Mouse (Mus musculus): ENCODE results near the gene Usp29.

The Usp29 gene

DNA sequence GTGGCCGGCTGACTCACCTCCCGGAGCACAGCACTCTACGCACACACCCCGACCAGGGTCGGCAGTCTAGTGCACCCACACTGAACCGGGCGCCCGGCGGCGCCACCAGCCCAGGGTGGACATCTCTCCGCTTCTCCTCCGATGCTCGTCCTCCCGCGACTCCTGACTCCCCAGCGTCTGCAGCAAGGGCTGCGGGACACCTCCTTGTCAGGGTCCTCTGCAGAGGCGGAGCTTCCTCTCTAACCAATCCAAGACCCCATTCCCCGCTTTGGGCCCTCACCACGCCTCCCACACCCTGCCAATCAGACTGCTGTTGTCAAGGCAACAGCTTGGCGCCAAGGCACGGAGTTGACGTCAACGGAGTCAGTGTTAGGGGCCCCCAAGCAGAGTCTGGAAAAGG is at the start of gene Usp29, which contains the start of gene Peg3:
Usp29 (plus strand) TSS at position 338 of the 400 bp plus-strand sequence.
Peg3 (minus strand) TSS at position 191 of the 400 bp plus-strand sequence.
- DNase-seq (ENCODE audit: low read depth): peak; percentile 1

DNA sequence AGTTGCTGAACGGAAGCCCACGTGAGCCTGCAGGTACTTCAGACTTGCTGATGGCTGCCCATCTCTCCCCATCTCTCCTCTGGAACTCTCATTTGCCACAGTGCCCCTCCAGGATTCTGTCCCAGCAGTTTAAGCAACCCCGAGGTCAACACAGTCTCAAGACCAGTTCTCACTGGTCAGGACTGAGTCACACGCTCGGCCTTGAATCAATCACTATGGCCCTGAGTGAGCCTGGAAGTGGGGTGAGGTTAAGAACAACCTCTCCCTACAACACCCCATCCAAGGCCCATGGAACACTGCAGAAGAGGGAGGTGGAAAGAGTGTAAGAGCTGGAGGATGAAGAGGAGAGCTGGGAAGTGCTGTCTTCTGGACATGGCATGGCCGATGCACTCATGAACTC is 44.9 kb upstream of the Usp29 start:
- no peak for DNase-seq (ENCODE audit: low read depth)

DNA sequence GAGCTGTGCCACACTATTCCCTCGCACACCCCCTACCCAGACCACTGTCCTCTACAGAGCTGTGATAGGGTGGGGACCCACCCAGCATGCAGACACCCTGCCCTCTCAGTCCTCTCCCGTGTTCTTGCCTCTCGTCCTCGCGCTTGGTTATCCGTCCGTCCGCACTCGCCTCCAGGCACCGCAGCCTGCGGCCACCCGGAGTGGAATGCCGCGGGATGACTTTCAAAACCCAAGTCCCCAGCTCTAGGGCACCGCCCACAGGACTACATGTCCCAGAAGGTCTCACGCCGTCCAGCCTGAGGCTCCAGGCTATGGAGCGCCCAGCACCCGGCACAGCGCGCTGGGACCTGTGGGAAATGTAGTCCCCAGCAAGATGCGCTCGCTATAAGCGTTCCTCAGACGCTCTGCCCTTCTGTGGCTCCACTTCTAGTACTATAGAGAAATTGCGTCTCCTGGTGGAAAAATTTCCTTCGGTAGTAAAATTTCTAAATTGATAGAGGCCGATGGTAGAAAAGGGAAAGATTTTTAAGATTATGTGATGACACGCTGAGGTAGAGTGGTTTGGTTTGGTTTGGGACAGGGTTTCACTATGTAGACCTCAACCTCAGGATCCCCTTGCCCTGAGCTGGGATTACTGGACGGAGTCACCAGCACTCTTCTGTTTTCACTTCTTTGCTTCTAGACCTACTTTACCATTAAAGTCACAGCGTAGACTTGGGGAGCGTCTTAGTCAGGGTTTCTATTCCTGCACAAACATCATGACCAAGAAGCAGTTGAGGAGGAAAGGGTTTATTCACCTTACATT is 33.9 kb upstream of the Usp29 start, which contains the start of gene Zim1:
Zim1 (minus strand) TSS at position 210 of the 805 bp plus-strand sequence.
- DNase-seq (ENCODE audit: low read depth): no peak

DNA sequence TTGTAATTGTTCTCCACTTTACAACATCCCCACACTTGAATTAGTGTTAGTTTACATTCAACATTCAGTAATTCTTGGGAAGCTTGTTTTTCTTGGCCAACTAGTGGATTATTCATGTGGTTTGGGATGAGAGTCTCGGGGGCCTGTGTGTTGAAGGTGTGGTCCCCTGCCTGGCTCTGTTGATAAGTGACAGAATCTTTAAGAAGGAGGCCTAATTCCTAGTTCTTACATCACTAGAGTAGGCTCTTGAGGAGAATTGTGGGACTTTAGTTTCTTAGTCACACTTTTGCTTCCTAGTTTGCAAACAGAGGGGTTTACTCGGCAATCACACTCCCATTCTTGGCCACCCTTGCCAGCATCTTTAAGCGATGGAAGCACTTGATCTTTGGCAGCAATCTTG is 31.1 kb upstream of the Usp29 start:
- DNase-seq (ENCODE audit: low read depth): no peak

DNA sequence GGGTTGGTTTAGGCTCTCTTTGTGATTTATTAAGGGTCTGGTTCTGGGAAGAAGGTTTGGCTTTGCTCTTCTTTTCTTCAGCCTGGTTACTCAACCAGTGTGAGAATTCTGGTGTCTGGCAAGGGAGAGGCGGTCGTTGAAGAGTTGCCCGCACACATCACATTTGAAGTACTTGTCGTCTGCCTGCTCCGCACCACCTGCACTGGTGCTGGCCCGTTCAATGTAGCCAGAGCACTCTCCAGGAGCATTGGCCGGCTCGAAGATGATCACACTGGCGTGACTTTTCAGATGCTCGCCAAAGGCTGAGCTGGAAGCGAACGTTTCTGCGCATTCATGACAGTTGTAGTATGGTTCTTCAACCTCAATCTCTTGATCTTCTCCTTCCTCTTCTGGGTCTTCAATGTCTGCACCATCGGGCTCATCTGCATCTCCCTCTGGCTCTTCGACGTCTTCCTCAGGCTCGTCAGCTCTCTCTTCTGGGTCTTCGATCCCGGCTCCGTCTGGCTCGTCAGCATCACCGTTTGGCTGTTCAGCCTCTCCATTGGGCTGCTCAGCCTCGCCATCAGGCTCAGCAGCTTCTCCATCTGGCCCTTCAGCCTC is 22.9 kb upstream of the Usp29 start:
- DNase-seq (ENCODE audit: low read depth): no peak

DNA sequence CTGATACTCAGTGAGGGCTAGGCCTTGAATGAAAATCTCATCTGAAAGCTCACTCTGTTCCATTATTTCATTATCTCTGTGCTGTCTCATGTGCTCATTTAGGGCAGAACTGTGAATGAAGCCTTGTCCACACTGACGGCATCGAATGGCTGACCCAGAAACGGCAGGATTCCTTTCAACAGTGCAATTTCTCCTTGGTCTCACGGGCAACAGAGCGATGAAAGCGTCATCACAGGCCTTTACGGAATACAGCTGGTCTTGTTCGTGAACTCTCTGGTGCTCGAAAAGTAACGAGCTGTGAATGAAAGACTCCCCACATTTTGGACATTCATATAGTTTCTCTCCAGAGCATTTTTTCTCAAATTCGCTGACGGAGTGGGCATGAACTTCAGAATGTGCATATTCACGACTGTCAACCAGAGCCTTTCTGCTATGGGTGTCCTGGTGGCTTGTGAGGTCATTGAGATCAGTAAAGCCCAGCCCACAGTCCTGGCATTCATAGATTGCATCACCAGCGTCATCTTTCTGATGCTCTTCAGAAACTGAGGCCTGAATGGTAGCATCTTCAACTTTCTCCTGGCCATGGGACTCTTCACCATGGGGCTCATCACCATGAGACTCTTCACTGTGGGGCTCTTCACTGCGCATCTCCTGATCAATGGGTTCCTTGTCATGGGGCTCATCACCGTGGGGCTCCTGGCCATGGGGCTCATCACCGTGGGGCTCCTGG is 21.8 kb upstream of the Usp29 start:
- DNase-seq (ENCODE audit: low read depth): no peak

DNA sequence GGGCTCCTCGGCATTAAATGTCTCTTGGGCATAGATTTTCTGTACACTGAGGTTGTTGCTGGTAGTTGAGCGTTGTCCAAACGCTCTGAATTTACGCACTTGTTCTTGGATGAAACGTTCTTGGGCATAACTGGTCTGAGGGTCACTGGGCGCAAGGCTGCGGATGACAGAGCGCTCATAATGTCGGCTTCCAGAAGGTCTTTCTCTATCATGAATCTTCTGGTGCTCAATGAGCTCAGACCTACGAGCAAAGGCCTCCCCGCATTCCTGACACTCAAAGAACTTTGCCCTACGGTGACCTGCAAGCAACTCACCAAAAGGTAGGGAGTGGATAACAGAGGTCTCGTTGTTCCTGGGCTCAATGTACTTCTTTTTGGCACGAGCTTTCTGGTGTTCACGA is 21.0 kb upstream of the Usp29 start:
- no peak for DNase-seq (ENCODE audit: low read depth)

DNA sequence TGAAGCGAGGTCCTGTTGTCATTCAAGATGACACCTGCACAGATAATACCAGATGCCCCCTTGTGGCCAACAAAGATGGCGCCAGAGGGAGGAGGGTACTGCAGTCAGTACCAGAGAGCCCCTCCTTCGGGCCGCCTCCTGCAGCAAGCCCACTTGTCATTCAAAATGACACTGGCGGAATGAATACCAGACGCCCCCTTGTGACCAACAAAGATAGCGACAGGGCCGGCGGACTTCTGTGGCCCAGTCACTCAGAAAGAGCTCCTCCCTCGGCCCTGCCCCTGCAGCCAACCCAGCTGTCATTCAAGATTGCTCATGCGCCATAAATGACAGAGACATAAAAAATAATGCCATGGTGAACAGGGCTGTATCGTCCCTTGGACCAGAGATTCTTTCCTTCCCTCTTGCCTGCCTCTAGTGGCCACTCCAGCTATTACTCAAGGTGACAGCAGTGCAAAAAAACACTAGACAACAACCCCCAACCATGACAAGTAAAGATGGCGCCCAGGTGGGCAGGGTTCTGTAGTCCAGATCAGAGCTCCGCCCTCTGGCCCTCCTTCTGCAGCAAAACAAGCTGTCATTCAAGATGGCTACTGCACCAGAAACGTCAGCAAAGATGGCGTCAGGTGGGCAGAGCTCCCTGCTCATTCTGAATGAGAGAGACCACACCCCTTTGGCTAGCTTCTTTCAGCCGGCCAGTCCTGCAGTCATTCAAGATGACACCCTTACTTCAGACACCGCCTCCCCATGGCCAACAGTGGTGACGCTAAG is 2.8 kb upstream of the Usp29 start:
- peak; percentile 3 for DNase-seq (ENCODE audit: low read depth)

DNA sequence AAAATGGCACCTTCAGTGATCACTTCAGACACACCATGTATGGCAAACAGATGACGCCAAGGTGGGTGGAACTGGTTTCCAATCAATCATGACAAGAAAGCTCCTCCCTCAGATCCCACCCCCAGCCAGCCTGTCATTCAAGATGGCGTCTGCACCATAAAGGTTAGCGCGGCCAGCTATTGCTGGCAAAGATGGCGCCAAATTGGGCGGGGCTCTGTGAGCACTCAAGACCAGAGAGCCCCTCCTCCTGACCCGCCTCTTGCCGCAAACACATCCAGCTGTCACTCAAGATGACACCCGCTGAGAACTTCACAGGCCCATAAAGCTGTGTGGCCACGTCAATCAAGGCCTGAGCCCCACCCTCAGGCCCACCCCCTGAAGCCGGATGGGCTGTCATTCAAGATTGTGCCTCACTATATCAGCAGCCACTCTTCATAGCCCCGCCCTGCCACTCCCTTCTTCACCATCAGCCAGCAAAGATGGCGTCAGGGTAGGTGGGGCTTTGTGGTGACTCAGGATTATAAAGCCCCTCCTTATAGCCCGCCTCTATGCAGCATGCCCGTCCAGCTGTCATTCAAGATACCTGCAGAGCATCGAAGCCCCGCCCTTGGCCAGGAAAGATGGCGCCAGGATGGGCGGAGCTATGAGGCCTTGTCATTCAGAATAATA is 2.0 kb upstream of the Usp29 start:
- peak; percentile 0 for DNase-seq (ENCODE audit: low read depth)

DNA sequence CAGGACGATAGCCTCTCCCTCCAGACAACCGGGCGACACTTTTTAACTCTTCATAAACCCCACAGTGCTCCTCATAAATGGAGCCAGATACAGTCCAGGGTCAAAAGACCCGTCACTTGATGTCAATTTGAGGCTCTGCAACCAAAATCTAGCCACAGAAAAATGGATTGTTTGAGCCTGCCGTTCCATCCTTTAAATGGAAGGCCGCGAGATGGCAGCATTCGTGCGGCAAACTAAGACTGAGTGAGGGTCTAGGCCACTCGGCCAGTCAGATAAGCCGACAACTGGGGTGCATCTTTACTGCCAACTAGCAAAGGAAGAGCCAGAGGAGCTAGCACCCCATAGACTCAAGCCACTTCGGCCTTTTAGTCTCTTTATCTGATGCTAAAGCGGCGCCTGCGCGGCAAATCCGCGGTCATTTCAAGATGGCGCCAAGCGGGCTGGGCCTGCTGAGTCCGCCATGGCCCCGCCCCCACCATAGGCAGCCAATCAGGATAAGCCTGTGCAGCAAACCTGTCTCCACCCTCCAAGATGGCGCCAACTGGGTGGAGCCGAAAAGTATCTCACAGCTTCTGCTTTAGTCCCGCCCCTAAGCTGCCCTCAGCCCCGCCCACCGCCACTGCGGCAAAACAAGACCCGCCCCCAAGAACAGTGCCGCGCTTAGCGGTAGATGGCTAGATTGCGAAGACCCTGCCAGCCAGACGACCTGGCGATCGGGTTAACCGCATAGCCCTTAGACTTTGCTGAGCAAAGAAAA is 1.1 kb upstream of the Usp29 start:
- peak; percentile 50 for DNase-seq (ENCODE audit: low read depth)

DNA sequence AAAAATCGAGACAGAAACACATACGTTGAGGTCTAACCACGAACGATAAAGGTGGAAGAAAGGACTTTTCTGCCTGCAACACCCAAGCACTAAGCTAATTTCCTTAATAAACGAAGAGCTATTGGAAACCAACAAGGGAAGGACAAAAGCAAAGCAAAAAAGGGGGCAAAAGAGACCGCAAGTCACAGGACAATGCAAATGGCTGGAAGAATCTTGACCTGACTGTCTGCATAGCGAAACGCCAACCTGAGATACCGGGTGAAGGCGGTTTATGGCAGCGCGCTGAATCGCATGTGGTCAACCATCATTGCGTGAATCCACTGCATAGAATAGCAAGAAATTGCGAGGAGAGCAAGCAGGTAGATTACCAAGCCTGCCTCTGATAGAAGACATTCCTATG is 423 bp downstream of the Usp29 start:
- no peak for DNase-seq (ENCODE audit: low read depth)

DNA sequence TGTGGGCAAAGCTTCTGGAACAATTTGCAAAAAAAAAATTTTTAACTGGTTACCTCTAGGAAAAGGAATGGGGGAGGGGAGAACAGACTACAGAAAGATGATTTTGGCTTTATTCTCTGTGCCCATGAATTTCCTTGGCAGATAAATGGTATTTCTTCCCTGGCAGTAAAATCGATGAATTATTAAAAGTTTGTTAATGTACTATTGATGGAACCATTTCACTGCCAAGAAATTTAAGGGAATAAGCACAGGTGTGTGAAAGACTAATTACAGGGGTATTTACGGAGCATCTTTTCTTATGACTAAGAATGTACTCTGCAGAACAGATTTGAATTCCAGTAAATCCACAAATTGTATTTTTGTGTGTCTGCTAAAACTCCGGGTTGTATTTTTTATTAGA is 995 bp downstream of the Usp29 start:
- no peak for DNase-seq (ENCODE audit: low read depth)

DNA sequence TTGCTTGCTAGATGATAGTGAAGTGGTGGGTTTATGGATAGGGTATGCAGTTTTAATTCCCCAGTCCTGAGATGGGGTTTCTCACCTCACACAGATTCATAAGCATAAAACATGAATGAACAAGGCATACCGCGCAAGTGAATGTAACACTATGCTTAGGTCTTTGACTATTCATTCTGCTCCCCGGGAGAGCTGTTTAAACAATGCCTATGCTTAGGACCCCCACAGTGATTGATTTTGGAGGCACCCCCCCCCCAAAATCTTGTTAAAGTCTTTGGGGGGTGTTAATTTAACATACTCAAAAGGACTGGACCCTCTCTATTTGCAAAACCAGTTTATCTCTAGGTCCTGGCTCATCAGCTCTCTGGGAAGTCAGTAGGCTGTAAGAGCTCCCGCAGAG is 1.6 kb downstream of the Usp29 start:
- DNase-seq (ENCODE audit: low read depth): no peak

DNA sequence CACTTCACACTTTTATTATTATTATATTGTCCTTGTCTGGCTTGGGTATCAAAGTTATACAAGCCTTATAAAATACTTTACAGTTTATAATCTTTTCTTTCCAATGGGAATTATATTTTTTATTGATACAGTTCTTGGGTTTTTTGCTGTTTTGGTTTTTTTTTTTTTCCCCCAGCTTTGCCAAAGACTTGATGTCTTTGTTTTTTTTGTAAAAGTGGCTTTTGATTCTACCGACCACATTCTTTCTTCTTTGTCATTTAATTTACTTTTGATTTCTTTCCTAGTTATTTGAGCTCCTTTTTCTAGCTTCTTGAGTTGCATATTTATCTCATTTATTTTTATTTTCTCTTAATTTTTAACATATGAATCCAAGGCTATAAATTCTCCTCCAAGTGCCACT is 5.7 kb downstream of the Usp29 start:
- no peak for DNase-seq (ENCODE audit: low read depth)

DNA sequence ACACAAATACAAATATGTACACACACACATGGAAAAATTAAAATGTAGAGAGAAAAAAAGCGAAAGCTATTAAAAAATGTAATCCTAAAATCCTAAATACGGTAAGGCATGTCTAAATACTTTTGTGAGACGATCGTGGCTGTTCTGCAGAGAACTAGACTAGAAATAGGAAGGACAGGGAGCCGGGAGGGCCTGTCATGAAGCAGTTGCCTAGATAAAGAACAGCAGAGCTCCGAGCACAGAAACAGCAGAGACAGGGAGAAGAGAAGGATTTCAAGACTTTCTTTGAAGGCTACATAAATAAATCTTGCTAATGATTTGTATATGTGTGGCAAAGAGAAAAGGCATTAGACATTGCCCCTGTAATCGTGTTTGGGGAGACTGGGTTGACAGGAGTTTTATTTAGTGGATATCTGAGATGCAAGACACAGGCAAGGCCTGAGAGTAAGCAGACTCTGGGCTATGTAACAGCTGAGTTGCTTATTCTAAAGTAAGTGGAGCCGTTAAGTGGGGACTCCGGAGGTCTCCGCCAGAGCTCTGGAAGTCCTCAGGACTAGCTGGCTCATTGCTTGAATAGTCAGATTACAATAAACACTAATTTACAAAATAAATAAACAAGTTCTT is 14.0 kb downstream of the Usp29 start:
- no peak for DNase-seq (ENCODE audit: low read depth)

DNA sequence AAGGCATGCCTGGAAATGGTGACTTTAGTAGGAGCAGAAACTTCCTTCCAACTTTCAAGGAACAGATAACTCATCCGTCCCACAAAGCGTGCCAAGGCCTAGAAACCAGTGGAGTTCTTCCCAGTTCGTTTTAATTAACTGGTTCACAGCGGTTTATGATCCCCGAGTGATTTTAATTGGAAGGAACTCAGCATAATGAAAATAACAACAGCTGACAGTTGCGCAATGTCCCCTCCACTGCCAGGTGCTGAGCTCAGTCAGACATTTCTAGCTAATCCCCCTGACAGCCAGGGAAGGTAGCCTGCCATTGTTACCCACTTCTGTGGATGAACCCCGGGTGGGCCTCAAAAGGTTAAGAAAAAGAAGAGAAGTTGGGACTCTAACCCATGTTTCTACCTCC is 18.8 kb downstream of the Usp29 start:
- DNase-seq (ENCODE audit: low read depth): no peak

DNA sequence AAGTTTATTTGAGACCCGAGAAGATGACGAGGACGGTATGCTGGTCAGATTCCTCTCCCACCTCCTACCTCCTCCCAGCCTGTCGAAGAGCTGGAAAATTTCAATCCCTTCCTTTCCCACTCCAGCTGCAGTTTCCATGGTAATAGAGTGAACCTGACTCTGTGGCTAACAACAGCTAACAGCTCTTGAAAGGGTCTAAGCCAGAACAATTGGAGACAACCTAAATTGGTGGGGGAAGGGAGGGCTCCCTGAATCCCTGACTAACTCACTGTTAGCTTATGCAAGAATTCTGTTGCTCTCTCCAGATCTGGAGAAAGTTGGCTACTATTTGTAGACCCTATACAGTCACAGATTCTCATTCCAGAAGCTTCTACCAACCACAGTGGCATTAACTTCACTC is 23.1 kb downstream of the Usp29 start:
- DNase-seq (ENCODE audit: low read depth): no peak

DNA sequence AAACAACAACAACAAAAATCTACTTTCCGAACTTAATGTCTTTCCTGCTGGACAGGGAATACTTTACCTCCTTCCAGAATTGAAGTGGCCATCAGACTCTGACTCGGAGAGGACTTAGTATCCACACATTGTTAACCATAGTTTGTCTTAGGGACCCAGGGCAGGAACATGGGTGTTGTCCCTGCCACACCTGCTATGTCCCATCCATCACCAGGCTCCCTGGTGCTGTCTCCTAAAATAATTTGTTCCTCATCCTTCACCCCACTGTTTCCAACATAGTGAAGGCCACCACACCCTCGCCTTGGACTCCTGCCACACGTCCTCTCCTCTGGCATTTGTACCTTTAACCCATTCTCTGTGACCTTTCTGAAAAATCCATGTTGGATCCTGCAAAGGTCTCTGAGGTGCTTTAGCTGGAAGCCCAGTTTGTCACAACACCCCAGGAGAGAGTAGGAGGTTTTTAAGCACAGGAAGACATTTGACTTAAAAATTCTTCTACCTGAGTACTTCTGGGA is 26.5 kb downstream of the Usp29 start:
- no peak for DNase-seq (ENCODE audit: low read depth)

DNA sequence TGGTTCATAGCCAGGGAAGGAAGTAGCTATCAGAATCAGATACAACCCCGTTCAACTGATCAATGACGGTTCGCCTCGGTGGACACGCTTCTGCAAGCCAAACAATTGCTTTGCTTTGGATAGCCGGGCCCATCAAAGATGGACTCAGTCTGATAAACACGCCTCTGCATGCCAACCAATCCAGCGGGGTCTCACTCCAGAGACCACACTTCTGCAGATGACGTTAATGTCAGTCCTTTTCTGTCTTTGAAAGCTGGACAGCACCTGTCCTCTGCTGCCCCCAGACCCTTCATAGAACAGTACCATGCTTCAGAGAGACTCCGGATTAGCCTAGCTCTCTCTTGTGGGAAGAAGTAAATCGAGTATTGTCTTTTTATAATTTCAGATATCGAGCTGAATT is 29.3 kb downstream of the Usp29 start:
- DNase-seq (ENCODE audit: low read depth): no peak

DNA sequence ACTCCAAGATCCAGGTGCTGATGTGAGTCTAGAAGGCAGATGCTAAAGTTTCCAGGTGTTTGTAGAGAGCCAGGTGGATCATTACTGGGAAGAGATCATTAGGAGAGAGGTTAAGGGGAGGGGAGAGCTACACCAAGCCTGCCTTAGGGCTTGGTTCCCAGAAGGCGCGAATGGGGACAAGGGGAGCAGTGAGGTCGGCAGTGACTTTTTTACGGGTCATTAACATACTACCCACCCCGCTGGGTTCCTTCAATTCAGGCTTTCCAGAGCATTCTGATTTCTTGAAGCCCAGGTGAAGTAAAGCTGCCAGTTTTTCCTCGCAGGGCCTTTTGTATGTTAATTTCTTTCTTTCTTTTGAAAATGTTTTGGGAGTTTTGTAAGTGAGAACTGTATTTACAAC is 29.8 kb downstream of the Usp29 start:
- no peak for DNase-seq (ENCODE audit: low read depth)
